Mouse (Mus musculus) heart, embryonic 14.5 days (tissue): ENCODE measurements around the gene Scamp2. TPM values are rescaled to one million over a fixed set of nuclear protein-coding genes. Genes with fewer than 3 reads are reported as not detected.

ENCODE experiments used
- ATAC-seq: fragments of 200-750 bp; cut with Nextera tagmentation; 2 replicates; pipeline ENCODE4 v1.8.0; 2017; ENCODE audit warnings: low read depth, moderate TSS enrichment; ENCODE audit not compliant: insufficient number of reproducible peaks, insufficient read depth, low FRiP score
- H3K27ac ChIP-seq, 2 experiments: fragments of 200-500 bp in 1 of 2; fragments of 300-500 bp in 1 of 2; sonication (generic) in 1 of 2; replicated peaks in 1 of 2; 2 replicates each; pipeline ENCODE4 v1.5.1; 2012 to 2014; ENCODE audit warnings: low read depth in 2 of 2, low read length in 2 of 2, control low read depth in 1 of 2, mild to moderate bottlenecking in 1 of 2, mixed read lengths in 1 of 2; ENCODE audit not compliant: control insufficient read depth in 1 of 2, insufficient read depth in 1 of 2
- H3K27me3 ChIP-seq: fragments of 300-500 bp; sonication (generic); 2 replicates; pipeline ENCODE4 v1.6.1; 2014; ENCODE audit warnings: mild to moderate bottlenecking, low read length, control low read depth; ENCODE audit not compliant: control insufficient read depth, insufficient read depth
- H3K36me3 ChIP-seq: fragments of 300-500 bp; sonication (generic); 2 replicates; pipeline ENCODE4 v1.6.1; 2014; ENCODE audit warnings: mild to moderate bottlenecking, control low read depth, low read length, mixed read lengths; ENCODE audit not compliant: control insufficient read depth, insufficient read depth
- H3K4me1 ChIP-seq, 2 experiments: fragments of 200-500 bp in 1 of 2; fragments of 300-500 bp in 1 of 2; sonication (generic) in 1 of 2; 2 replicates each; pipeline ENCODE4 v1.6.1; 2012 to 2014; ENCODE audit warnings: low read length in 2 of 2, control low read depth in 1 of 2, mixed read lengths in 1 of 2; ENCODE audit not compliant: control insufficient read depth in 2 of 2, insufficient read depth in 2 of 2
- H3K4me2 ChIP-seq: fragments of 300-500 bp; sonication (generic); 2 replicates; pipeline ENCODE4 v1.6.1; 2014; ENCODE audit warnings: mild to moderate bottlenecking, low read length
- H3K4me3 ChIP-seq, 2 experiments: fragments of 200-500 bp in 1 of 2; fragments of 300-500 bp in 1 of 2; sonication (generic) in 1 of 2; 2 replicates each; pipeline ENCODE4 v1.5.1; 2012 to 2014; ENCODE audit warnings: low read length in 2 of 2, mild to moderate bottlenecking in 2 of 2, control low read depth in 1 of 2, low read depth in 1 of 2, moderate library complexity in 1 of 2; ENCODE audit not compliant: control insufficient read depth in 1 of 2, insufficient read depth in 1 of 2
- H3K9ac ChIP-seq: fragments of 300-500 bp; sonication (generic); 2 replicates; pipeline ENCODE4 v1.6.1; 2014; ENCODE audit warnings: mild to moderate bottlenecking, low read length
- H3K9me3 ChIP-seq: fragments of 300-500 bp; sonication (generic); 2 replicates; pipeline ENCODE4 v1.6.1; 2016; ENCODE audit warnings: low read length, control low read depth; ENCODE audit not compliant: control insufficient read depth
- WGBS: fragments of 180-500 bp; shearing (Covaris S2); extraction: QIAGEN DNeasy Blood & Tissue Kit; methylation state at CpG from one replicate; pipeline ENCODE4 v1.1.7; 2014; 5-methylcytosine and 5-hydroxymethylcytosine counted together
- polyA plus RNA-seq: library from polyadenylated mRNA; unstranded; fragments of >200 nt; fragmentation: Nextera tagmentation; extraction: Ambion mirVana; gene quantifications from 2 replicates; pipeline ENCODE4 v1.2.1, GENCODE M21; 2014

Scamp2 gene
- polyA plus RNA-seq, 1 experiment from 2014 or later, result 56.5 TPM

DNA sequence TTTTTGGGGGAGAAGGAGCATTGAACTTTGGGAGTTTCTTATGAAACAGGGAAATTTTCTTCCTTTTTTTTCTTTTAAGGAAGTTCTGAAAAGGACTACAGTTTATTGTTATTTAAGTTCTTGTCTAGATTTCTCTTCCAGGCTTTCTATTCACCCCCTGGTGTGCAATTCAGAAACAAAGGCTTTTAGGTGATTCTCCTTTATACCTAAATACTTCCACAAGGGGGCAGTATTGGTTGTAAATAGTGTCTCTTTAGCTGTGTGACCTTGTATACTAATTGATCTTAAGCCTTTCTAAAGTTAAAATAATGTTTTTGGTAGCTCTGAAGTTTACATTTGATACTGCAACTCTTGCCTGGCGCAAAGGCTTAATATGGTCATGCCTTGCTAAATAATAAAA, 37.0 kb upstream of the Scamp2 start:
- no peak for ATAC-seq
- H3K9me3 ChIP-seq, result no peaks in the 10 kb centered on the region
- no peak overlapping the region for H3K9ac ChIP-seq
- WGBS, result 87% methylated on average over 1 of the region's 1 CpGs
- H3K4me1 ChIP-seq, result peaks cover 3 to 27% of the 10 kb centered on the region in 2 experiments
- H3K36me3 ChIP-seq, result peaks cover 13% of the 10 kb centered on the region
- no peak overlapping the region for H3K27ac ChIP-seq
- no peaks in the 10 kb centered on the region for H3K27me3 ChIP-seq
- peak overlapping the region in 1 of 2 experiments; percentile 4; a peak in 1 of 4 replicates for H3K4me3 ChIP-seq
- H3K4me2 ChIP-seq, result peak overlapping the region; percentile 78

DNA sequence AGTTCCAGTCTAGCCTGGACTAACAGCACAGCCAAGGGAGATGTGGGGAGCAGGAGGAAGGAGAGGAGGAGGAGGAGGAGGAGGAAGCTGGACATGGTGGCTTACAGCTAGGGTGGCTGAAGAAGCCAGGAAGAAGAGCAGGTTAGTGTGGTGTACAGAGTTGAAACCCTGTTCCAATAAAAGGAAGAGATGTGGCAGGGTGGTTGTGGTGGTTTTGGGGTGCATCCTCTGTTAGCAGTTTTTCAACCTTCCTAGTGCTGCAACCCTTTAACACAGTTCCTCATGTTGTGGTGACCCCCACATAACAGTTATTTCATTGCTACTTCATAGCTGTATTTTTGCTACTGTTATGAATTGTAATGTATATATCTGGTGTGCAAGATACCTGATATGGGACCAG, 36.3 kb upstream of the Scamp2 start:
- Histone ChIP-seq H3K27me3 (no peaks in the 10 kb centered on the region), H3K36me3 (peaks cover 20% of the 10 kb centered on the region), H3K9me3 (no peaks in the 10 kb centered on the region), H3K4me2 (peak overlapping the region; percentile 78), H3K27ac (no peak overlapping the region), H3K9ac (no peak overlapping the region), H3K4me3 (peak overlapping the region in 1 of 2 experiments; percentile 4; a peak in 1 of 4 replicates), H3K4me1 (peaks cover 3 to 27% of the 10 kb centered on the region in 2 experiments)
- no peak for ATAC-seq

- ATAC-seq, result no peak
- Histone ChIP-seq H3K9me3 (no peaks in the 10 kb centered on the region), H3K27ac (no peak overlapping the region), H3K9ac (no peak overlapping the region), H3K27me3 (no peaks in the 10 kb centered on the region), H3K36me3 (peaks cover 31% of the 10 kb centered on the region), H3K4me2 (no peak overlapping the region), H3K4me1 (peaks cover 3 to 27% of the 10 kb centered on the region in 2 experiments), H3K4me3 (no peak overlapping the region)
- 70% methylated on average over 2 of the region's 2 CpGs for whole genome bisulfite sequencing
These were observed 35.2 kb upstream of the Scamp2 start for GRCm38 (mm10) chr9:57525516-57525915.

DNA sequence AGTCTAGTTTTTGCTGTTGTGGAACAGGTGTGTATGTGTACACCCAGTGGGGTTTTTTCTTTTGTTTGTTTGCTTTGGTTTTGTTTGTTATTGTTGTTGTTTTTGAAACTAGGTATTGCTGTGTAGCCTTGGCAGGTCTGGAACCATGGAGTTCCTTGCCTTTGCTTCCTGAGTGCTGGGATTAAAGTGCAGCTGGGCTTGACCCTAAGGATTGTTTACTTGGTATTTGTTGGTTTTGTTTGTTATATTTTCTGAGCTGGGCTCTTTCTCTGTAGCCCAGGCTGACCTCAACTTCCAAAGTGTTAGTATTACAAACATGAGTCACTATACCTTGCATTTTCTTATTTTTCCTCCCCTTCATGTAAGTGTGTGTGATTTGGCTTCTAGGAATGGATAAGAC, 34.3 kb upstream of the Scamp2 start:
- H3K4me1 ChIP-seq, result peaks cover 3 to 27% of the 10 kb centered on the region in 2 experiments
- H3K9ac ChIP-seq, result no peak overlapping the region
- H3K4me3 ChIP-seq, result no peak overlapping the region

GRCm38 (mm10) chr9:57531946-57532345, 28.8 kb upstream of the Scamp2 start:
- Histone ChIP-seq H3K9ac (no peak overlapping the region), H3K27ac (no peak overlapping the region), H3K4me2 (no peak overlapping the region), H3K9me3 (no peaks in the 10 kb centered on the region), H3K36me3 (peaks cover 68% of the 10 kb centered on the region), H3K27me3 (no peaks in the 10 kb centered on the region), H3K4me3 (no peak overlapping the region), H3K4me1 (peaks cover 0 to 3% of the 10 kb centered on the region in 2 experiments; a peak in 1 of 4 replicates)
- 56% methylated on average over 1 of the region's 1 CpGs for WGBS
- ATAC-seq, result no peak

More for the DNA sequence above, 34.3 kb upstream of the Scamp2 start:
- no peak overlapping the region for H3K27ac ChIP-seq
- ATAC-seq, result no peak
- H3K9me3 ChIP-seq, result no peaks in the 10 kb centered on the region
- peaks cover 40% of the 10 kb centered on the region for H3K36me3 ChIP-seq
- no peaks in the 10 kb centered on the region for H3K27me3 ChIP-seq
- no peak overlapping the region for H3K4me2 ChIP-seq

- Histone ChIP-seq H3K27me3 (no peaks in the 10 kb centered on the region), H3K9ac (no peak overlapping the region), H3K4me1 (peaks cover 3 to 9% of the 10 kb centered on the region in 2 experiments; a peak in 3 of 4 replicates), H3K27ac (no peak overlapping the region), H3K36me3 (peaks cover 67% of the 10 kb centered on the region), H3K9me3 (no peaks in the 10 kb centered on the region), H3K4me2 (peak overlapping the region; percentile 83; the same call in 1 of the 2 replicates), H3K4me3 (no peak overlapping the region)
- ATAC-seq, result no peak
- WGBS, result 85% methylated on average over 5 of the region's 5 CpGs
These were observed 24.4 kb upstream of the Scamp2 start for GRCm38 (mm10) chr9:57536362-57536761.

DNA sequence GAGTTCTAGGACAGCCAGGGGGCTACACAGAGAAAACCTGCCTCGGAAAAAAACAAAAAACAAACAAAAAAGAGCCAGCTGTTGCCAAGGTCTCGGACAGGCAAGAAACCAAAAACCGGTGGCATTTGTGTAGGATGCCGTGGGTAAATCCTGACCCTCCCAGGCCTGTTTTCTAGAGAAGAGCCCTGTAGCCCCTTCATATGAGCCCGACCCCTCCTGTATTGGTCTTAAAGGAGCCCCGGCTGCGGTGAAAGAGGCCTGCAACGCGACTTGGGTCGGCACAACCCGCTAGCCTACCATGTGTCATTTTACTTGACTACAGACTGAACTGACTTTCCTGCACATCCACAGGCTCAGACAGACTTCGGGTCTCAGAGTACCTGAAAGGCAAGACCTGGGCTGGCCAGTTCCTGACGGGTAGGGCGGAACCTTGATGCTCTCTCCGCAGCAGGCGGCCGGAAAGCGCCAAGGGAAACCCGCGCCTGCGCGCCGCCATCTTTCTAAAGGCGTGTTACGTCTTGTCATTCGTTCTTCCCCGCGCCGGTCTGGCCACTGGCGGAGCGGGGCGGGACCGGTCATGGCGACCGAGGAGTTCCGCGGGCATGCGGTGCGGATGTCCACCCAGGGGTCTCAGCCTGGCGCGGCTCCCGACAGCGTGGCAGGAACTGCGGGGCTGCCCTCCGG, 23.6 kb upstream of the Scamp2 start, which contains the start of gene Fam219b:
Gene Fam219b (plus strand): TSS at position 485 of the 684 bp plus-strand sequence.
- H3K4me1 ChIP-seq, result peaks cover 3 to 9% of the 10 kb centered on the region in 2 experiments; a peak in 3 of 4 replicates
- peak; percentile 83 for ATAC-seq
- peak within 1 kb of the TSS; percentile 91 for H3K9ac ChIP-seq
- H3K36me3 ChIP-seq, result peaks cover 66% of the 10 kb centered on the region
- no peaks in the 10 kb centered on the region for H3K9me3 ChIP-seq
- peak within 1 kb of the TSS; percentile 83 for H3K4me2 ChIP-seq
- H3K27ac ChIP-seq, result peak within 1 kb of the TSS; percentile 71 to 84
- no peaks in the 10 kb centered on the region for H3K27me3 ChIP-seq
- 3% methylated on average over 45 of the region's 45 CpGs for WGBS
- peak within 1 kb of the TSS; percentile 86 to 90 for H3K4me3 ChIP-seq
